Mouse (Mus musculus): ENCODE data around the gene 2410004P03Rik. TPM values are rescaled to one million over a fixed set of nuclear protein-coding genes. Genes with fewer than 3 reads are reported as not detected.
"Not testable (repeated sequence)": the region's sequence is repeated elsewhere in the genome, so short reads cannot be mapped to it uniquely, and the experiment has no call there.

2410004P03Rik gene
- polyA plus RNA-seq, 1 experiment from 2014 or later, result 0.17 TPM

DNA sequence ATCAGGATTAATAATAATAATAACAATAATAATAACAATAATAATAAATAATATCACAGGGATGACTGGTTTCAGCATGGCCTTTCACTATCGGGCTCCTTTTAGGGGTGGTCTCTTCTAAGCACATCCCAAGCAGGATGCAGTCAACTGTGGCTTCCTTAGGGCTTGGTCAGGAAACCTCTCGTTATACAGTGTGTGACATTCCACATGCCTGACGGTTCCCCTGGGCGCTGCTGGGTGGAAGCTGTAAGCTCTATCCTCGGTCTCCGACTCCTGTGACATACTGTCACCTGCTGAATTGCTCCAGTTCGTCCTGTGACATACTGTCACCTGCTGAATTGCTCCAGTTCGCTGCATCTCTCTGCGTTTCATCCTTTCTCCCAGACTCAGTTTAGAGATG lies 25.0 kb upstream of the 2410004P03Rik start:
- Histone ChIP-seq H3K36me3 (ENCODE audit: inconsistent target) (no peaks in the 10 kb centered on the region), H3K79me2 (ENCODE audit: inconsistent target) (no peaks in the 10 kb centered on the region), H3K4me3 (ENCODE audit: inconsistent target) (no peak overlapping the region), H3K27ac (no peak overlapping the region)
- WGBS (ENCODE audit: missing documents), result 79% methylated on average over 9 of the region's 9 CpGs

DNA sequence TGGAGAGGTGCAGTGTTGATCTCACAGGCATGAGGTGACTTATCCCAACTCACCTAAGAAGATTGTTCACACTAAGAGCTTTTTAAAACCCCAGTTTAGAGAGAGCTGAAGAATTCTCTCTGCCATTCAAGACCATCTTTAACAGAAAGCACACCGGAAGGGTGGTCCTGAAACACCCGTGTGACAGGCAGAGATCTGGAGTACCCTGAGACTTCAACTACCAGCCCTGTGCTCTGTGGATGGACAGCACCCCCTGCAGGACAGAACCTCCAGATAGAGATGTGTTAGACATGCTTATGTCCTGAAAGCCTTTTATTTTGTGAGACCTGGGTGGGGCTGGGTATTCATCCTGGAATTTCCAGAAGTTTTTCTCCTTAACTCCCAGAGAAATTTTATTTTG lies 23.6 kb upstream of the 2410004P03Rik start:
- Histone ChIP-seq H3K79me2 (ENCODE audit: inconsistent target) (no peaks in the 10 kb centered on the region), H3K4me3 (ENCODE audit: inconsistent target) (no peak overlapping the region), H3K36me3 (ENCODE audit: inconsistent target) (no peaks in the 10 kb centered on the region), H3K27ac (no peak overlapping the region)
- WGBS (ENCODE audit: missing documents), result 41% methylated on average over 2 of the region's 2 CpGs

GRCm38 (mm10) chr12:17034671-17035070 lies 23.1 kb upstream of the 2410004P03Rik start:
- no peak overlapping the region for H3K27ac ChIP-seq
- WGBS (ENCODE audit: missing documents), result 94% methylated on average over 5 of the region's 5 CpGs
- no peaks in the 10 kb centered on the region for H3K79me2 ChIP-seq (ENCODE audit: inconsistent target)
- no peaks in the 10 kb centered on the region for H3K36me3 ChIP-seq (ENCODE audit: inconsistent target)
- no peak overlapping the region for H3K4me3 ChIP-seq (ENCODE audit: inconsistent target)

DNA sequence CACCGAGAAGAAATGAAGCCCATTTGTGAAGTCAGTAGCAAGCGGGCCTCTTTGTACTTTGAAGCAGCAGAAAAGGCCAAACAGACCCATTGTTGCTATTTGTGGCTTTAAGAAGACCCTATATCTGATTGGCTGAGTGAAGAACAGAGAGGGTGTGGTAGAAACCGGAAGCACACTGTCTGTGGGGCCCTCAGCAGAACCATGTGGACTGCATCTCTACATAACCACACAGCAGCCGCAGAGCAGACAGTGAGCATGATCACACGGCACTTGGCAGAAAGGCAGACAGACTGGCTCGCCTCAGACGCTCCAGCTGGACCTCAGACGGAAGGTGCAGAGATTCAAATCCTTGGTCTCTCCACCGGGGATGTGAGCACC lies 21.9 kb upstream of the 2410004P03Rik start:
- Histone ChIP-seq H3K27ac (no peak overlapping the region), H3K79me2 (ENCODE audit: inconsistent target) (no peaks in the 10 kb centered on the region), H3K4me3 (ENCODE audit: inconsistent target) (no peak overlapping the region), H3K36me3 (ENCODE audit: inconsistent target) (no peaks in the 10 kb centered on the region)
- 75% methylated on average over 9 of the region's 9 CpGs for WGBS (ENCODE audit: missing documents)

- Histone ChIP-seq H3K27ac (no peak overlapping the region), H3K79me2 (ENCODE audit: inconsistent target) (no peaks in the 10 kb centered on the region), H3K4me3 (ENCODE audit: inconsistent target) (peak overlapping the region; percentile 12; the same call in 1 of the 2 replicates), H3K36me3 (ENCODE audit: inconsistent target) (no peaks in the 10 kb centered on the region)
- WGBS (ENCODE audit: missing documents), result 24% methylated on average over 13 of the region's 13 CpGs
These were observed 21.4 kb upstream of the 2410004P03Rik start for GRCm38 (mm10) chr12:17032694-17033463.

GRCm38 (mm10) chr12:17024554-17025110 lies 13.1 kb upstream of the 2410004P03Rik start:
- H3K79me2 ChIP-seq (ENCODE audit: inconsistent target), result no peaks in the 10 kb centered on the region
- no peaks in the 10 kb centered on the region for H3K36me3 ChIP-seq (ENCODE audit: inconsistent target)
- no peak overlapping the region for H3K27ac ChIP-seq
- no peak overlapping the region for H3K4me3 ChIP-seq (ENCODE audit: inconsistent target)
- WGBS (ENCODE audit: missing documents), result 79% methylated on average over 6 of the region's 6 CpGs

DNA sequence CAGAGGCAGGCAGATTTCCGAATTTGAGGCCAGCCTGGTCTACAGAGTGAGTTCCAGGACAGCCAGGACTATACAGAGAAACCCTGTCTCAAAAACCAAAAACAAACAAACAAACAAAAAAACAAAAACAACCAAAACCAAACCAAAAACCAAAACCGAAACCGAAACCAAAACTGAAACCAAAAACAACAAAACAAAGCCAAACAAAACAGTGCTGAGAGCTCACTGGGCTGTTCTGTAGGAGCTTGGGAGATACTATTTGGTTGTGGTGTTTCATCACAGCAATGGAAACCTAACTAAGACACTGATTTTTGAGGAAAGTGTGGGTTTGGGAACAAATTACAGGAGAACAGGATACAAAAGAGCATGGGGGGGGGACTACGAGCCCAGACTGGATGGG lies 10.6 kb upstream of the 2410004P03Rik start:
- H3K4me3 ChIP-seq (ENCODE audit: inconsistent target), result no peak overlapping the region
- no peaks in the 10 kb centered on the region for H3K79me2 ChIP-seq (ENCODE audit: inconsistent target)
- H3K27ac ChIP-seq, result no peak overlapping the region
- 95% methylated on average over 4 of the region's 4 CpGs for WGBS (ENCODE audit: missing documents)
- no peaks in the 10 kb centered on the region for H3K36me3 ChIP-seq (ENCODE audit: inconsistent target)

GRCm38 (mm10) chr12:17021125-17021524 lies 9.6 kb upstream of the 2410004P03Rik start:
- WGBS (ENCODE audit: missing documents), result 89% methylated on average over 4 of the region's 4 CpGs
- H3K4me3 ChIP-seq (ENCODE audit: inconsistent target); H3K36me3 ChIP-seq (ENCODE audit: inconsistent target); H3K27ac ChIP-seq; H3K79me2 ChIP-seq (ENCODE audit: inconsistent target): not testable (repeated sequence)

DNA sequence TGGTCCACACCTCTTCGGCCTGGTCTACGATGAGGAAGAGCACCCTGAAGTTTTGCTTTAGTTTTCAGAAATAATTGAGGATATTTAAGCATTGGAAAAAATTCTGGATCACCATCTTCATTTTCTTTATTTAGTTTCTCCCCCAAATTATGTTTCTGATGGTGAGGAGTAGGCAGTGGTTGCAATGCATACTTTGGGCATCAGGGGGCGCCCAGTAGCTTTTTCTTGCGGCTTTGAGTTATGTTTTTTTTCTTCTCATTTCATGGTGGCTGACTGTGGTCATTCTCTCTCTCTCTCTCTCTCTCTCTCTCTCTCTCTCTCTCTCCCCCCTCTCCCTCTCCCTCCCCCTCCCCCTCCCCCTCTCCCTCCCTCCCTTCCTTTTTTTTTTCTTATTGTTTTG lies 6.9 kb upstream of the 2410004P03Rik start:
- Histone ChIP-seq H3K36me3 (ENCODE audit: inconsistent target) (no peaks in the 10 kb centered on the region), H3K79me2 (ENCODE audit: inconsistent target) (no peaks in the 10 kb centered on the region), H3K4me3 (ENCODE audit: inconsistent target) (no peak overlapping the region), H3K27ac (no peak overlapping the region)
- 50% methylated on average over 2 of the region's 4 CpGs for whole genome bisulfite sequencing (ENCODE audit: missing documents)

DNA sequence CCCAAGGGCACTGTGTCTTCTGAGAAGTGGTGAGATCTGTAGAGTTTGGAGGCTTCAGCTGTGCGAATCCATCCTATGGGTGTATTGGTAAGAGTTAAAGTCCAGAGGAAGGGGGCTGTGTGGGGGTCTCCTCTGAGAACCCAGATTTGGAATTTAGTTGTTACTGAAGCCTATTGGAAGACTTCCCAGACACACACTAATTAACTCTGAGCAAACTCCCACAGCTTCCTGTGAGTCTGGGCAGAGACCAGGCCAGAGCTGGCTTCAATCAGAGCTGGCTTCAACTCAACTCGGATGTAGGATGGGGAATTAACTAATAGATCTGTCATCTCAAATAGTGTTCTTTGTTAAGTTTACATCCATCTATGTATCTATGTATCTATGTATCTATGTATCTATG lies 4.2 kb upstream of the 2410004P03Rik start:
- Histone ChIP-seq H3K4me3 (ENCODE audit: inconsistent target) (no peak overlapping the region), H3K79me2 (ENCODE audit: inconsistent target) (no peaks in the 10 kb centered on the region), H3K27ac (no peak overlapping the region), H3K36me3 (ENCODE audit: inconsistent target) (no peaks in the 10 kb centered on the region)
- 79% methylated on average over 2 of the region's 2 CpGs for WGBS (ENCODE audit: missing documents)

DNA sequence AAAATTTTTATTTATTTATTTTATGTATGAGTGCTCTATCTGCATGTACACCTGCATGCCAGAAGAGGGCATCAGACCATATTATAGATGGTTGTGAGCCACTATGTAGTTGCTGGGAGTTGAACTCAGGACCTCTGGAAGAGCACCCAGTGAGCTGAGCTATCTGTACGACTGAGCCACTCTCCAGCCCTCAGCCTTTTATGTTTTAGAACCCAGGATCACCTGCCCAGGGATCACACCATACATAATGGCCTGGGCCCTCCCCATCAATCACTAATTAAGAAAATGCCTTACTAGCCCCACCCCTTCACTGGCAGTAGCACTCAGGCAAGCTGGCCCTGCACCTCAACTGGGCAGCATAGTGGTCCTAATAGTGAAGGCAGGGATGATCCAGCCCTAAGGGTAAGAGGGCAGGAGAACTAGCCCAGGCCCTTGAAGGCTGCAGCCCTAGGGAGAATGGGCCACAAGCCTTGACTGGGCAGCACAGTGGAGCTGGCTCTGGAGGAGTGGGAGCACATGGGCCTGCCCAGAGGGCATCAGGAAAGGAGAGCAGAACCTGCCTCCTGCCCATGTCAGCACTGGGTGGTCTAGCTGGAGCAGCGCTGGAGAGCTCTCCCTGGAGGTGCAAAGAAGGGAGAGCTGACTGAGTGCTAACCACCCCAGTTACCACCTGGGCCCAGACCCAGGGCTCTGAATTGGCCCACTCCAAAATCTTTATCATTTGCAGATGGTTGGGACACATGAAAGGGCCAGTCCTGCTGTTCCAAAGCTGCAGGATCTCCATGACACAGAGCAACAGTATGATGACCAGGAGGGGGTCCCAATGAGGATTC lies 756 bp upstream of the 2410004P03Rik start:
- Histone ChIP-seq H3K79me2 (ENCODE audit: inconsistent target) (no peaks in the 10 kb centered on the region), H3K36me3 (ENCODE audit: inconsistent target) (no peaks in the 10 kb centered on the region), H3K4me3 (ENCODE audit: inconsistent target) (no peak overlapping the region), H3K27ac (no peak overlapping the region)
- 94% methylated on average over 2 of the region's 2 CpGs for WGBS (ENCODE audit: missing documents)

- Histone ChIP-seq H3K4me3 (ENCODE audit: inconsistent target) (no peak overlapping the region), H3K79me2 (ENCODE audit: inconsistent target) (no peaks in the 10 kb centered on the region), H3K36me3 (ENCODE audit: inconsistent target) (no peaks in the 10 kb centered on the region), H3K27ac (no peak overlapping the region)
- 98% methylated on average over 6 of the region's 6 CpGs for WGBS (ENCODE audit: missing documents)
These were observed 2.1 kb downstream of the 2410004P03Rik start for GRCm38 (mm10) chr12:17009466-17009865.

DNA sequence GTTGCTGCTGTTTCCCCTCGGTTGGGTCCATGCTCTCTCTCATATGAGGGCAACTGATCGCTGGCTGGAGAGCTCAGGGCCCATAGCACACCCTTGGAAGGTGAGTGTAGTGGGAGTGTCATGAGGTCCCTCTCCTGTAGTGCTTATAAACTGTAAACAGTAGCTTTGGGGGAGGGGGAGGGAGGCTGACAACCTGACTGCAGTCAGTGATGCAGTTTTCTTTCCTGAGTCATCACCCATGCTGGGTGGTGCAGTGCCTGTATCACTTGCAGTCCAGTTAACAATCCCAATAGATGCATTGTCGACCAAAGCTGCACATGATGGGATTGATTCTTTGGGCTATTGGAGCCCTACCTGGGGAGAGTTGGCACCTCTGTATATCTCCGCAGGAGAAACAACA lies 10.3 kb downstream of the 2410004P03Rik start:
- H3K36me3 ChIP-seq (ENCODE audit: inconsistent target), result 0 out of 2 replicates have a peak, but pooled peaks cover 12% of the 10 kb centered on the region
- peak overlapping the region; percentile 87 for H3K27ac ChIP-seq
- WGBS (ENCODE audit: missing documents), result 58% methylated on average over 4 of the region's 4 CpGs

DNA sequence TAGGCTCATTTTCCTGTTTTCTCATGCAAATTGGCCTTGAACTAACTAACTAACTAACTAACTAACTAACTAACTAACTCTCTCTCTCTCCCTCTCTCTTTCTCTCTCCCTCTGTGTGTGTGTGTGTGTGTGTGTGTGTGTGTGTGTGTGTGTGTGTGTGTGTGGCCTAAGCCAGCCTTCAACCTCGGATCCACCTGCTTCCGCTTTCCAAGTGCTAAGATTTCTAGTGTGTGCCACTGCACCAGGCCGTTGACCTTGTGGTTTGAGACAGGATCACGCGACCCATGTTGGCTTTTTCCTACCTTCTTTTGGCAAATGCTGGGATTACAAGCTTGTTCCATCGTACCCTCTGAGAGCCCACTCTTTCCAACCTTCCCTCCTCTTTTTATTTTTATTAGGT lies 10.9 kb downstream of the 2410004P03Rik start:
- Histone ChIP-seq H3K27ac (peak overlapping the region; percentile 87), H3K79me2 (ENCODE audit: inconsistent target) (peaks cover 20% of the 10 kb centered on the region), H3K36me3 (ENCODE audit: inconsistent target) (peaks cover 16% of the 10 kb centered on the region; the same call in 1 of the 2 replicates), H3K4me3 (ENCODE audit: inconsistent target) (peak overlapping the region; percentile 75; the same call in 1 of the 2 replicates)
- 3% methylated on average over 6 of the region's 6 CpGs for WGBS (ENCODE audit: missing documents)

More for the DNA sequence above, 10.3 kb downstream of the 2410004P03Rik start:
- Histone ChIP-seq H3K79me2 (ENCODE audit: inconsistent target) (peaks cover 20% of the 10 kb centered on the region), H3K4me3 (ENCODE audit: inconsistent target) (no peak overlapping the region)
